Mouse (Mus musculus) C2C12 (cell line): ENCODE results near the gene Ssty2.
"Not testable (repeated sequence)": the region's sequence is repeated elsewhere in the genome, so short reads cannot be mapped to it uniquely, and the experiment has no call there.

Source experiments
- CTCF ChIP-seq: IDR thresholded peaks from one replicate; pipeline ENCODE4 v1.5.1; 2011; ENCODE audit not compliant: control insufficient read depth, insufficient read depth, insufficient read length
- FOSL1 ChIP-seq: IDR thresholded peaks from one replicate; pipeline ENCODE4 v1.8.0; 2011; ENCODE audit warnings: mild to moderate bottlenecking, low read length; ENCODE audit not compliant: poor library complexity, insufficient read depth, severe bottlenecking
- MYOG ChIP-seq: IDR thresholded peaks from one replicate; pipeline ENCODE4 v1.6.1; 2011; ENCODE audit not compliant: control insufficient read depth, insufficient read length; ENCODE audit errors: extremely low read depth
- USF1 ChIP-seq: IDR thresholded peaks from one replicate; pipeline ENCODE4 v1.6.1; 2011; ENCODE audit warnings: low read depth, mild to moderate bottlenecking, control low read depth, moderate library complexity

DNA sequence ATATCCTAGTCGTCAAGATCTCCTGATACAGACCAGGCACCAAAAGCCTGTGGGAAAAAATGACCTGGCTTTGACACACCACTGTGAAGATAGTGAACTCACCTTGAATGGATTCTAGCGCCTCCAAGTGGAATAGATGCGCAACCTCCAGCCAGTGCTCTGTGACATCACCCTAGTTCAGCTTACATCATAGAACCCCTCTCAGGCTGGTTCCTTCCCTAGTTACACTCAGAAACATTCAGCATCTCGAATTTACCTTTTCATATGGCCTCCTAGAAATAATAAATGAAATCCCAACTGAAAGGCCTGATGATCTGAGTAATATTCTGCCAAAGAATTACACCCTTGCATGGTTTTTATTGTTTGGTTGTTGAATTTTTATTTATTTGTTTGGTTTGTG, at the start of gene Ssty2:
- TF ChIP-seq CTCF, USF1, MYOG, FOSL1: not testable (repeated sequence)
